Mouse (Mus musculus) lung, postnatal 14 days (tissue): ENCODE measurements around the gene Tecpr2.
"Not testable (repeated sequence)": the region's sequence is repeated elsewhere in the genome, so short reads cannot be mapped to it uniquely, and the experiment has no call there.

Experiments used
- DNase-seq: peaks from one replicate; pipeline ENCODE4 v3.0.0; 2021

Gene Tecpr2

DNA sequence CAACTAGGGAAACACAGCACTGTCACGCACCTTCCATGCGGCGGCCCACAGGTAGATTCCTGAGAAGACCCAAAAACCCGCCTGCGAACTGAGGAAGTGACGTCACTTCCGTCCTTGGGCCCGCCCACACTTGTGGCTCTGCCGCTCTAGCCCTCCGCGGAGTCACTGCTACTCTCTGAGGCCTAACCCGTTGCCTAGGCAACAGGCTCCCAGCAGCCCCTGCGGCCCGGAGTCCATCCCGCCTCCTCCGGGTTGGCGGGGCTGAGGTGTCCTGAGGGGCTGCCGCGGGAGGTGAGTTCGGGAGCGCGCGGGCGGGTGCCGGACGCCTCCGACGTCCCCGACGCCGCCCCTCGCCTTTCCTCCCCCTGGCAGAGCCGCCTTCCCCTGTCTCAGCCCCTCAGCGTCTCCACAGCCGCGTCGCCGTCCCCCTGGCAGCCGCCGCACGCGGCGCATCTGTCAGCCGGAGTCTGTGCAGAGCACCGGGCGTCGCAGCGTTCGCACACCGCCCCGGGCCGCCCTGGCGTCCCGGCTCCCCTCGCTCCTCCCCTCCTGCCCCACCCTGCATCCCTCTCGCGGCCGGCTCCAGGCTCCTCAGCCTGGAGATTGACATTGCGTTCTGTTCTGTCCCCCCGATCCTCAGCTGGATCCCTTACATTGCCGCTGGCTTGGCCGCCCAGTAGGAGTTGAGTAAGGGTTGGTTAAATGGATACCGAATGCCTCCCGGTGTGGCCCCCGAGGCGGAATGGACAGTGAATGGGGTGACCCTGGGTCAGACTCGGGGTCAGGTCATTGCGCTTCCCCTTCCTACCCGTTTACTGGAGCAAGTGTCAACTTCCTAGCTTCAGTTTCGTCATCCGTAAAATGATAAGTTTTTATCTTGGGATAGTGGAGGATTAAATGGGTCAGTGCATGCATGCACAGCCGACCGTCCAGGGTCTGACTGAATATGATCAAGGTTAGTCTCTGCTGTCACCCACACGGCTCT lies at the start of gene Tecpr2, which contains the start of gene Cinp:
Gene Tecpr2, plus strand, starts transcription at position 229 of the 985 bp plus-strand sequence.
Gene Cinp, minus strand, starts transcription at position 110 of the 985 bp plus-strand sequence.
- peak; percentile 95 for DNase-seq

DNA sequence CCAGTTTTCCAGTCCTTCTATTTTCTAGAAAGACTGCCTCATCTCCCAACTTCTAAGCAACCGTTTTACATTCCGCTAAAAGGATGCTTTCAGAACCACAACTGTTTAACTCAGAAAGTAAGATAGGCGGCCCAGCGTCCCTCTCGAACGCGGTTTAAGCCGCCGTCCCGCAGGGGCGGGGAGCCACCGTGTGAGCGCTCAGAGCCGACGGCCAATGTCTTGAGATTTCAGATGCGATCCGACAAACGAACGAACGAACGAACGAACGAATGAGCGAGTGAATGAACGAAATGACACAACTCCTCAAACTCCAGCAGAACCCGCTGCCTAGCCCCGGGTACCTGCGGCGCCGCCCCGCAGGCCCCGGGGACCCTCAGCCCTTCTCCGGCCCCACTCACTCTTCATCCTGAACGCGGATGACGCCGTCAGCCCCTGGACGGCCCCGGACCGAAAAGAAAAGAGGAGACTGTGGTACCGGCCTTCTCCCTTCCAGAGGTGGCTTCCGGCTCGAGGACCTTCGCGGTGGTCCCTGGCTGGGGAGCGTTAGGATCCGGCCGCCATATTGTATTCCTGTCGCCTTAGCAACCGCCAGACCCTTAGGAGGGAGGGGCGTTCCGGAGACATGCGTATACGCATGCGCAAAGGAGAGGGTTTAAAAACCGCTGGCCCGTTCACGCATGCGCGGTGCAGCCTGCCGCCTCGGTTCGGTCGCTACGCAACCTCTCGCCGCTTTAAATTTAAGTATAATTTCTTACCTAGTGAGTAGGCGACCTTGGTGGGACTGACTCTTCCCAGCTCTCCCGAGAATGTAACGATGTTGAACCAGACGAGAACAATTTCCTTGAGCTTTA lies 48.5 kb upstream of the Tecpr2 start, which contains the start of gene Mok:
Gene Mok, minus strand, starts transcription at position 592 of the 851 bp plus-strand sequence.
- peak; percentile 97 for DNase-seq

DNA sequence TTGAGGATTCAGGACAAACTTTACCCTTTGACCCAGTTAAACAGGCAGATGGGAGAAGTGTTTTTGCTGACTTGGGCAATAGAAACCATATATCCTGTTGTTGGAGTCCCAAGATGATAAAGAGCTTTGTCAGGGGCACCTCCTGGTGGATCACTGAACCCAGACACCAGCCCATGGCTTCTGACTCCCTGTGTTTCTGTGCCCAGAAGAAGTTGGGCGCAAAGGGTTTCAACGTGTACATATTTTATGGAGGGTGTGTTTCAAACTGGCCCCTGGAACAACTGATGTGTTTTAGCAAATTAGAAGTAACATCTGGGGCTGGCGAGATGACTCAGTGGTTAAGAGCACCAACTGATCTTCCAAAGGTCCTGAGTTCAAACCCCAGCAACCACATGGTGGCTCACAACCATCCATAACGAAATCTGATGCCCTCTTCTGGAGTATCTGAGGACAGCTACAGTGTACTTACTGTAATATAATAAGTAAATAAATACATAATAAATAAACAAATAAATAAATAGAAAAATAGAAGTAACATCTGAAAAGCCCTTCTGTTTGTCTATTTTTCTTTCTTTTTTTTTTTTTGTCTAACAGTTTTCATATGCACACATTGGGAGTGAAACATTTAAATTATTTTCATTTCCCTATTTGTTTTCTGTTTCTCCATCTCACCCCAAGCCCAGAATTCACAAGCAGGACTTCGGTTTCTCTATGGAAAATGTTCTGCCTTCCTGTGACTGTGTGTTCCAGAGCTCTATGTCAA lies 47.2 kb upstream of the Tecpr2 start:
- no peak for DNase-seq

DNA sequence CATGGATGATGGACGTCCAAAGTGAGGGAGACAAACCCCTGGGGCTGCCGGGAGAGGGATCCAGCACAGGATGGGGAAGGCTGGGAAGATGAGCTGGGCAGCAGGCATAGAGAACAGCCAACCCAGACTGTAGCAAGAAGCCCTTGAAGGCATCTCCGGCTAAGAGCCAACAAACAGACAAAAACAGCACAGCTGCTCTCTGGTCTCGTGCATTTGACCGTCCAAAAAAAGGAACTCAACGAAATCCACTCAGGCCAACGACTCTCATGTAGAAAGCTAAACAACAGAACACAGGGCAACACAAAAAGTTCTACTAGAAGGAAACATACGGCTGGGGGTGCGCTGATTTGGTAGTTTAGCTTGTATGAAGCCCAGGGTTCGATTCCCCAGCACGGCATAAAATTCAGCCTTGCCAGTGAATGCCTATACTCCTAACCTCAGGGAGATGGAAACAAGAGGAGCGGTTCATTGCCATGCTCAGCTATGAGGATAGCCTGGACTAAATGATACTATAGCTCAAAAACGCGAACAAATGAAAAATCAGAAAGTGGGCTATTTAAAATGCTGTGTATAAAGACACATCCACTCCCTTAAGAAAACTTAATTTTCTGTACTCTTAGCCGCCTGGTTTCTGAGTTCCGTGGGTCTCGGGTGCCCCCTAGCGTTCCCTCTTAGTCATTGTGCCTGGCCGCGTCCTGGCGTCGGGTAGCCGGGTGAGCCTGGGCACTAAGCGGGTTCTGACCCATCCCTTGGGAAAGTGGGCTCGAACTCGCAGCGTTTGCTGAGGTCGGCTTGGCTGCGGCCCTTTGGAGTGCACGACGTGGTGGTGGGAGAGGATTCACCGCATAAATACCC lies 45.6 kb upstream of the Tecpr2 start:
- peak; percentile 89 for DNase-seq

DNA sequence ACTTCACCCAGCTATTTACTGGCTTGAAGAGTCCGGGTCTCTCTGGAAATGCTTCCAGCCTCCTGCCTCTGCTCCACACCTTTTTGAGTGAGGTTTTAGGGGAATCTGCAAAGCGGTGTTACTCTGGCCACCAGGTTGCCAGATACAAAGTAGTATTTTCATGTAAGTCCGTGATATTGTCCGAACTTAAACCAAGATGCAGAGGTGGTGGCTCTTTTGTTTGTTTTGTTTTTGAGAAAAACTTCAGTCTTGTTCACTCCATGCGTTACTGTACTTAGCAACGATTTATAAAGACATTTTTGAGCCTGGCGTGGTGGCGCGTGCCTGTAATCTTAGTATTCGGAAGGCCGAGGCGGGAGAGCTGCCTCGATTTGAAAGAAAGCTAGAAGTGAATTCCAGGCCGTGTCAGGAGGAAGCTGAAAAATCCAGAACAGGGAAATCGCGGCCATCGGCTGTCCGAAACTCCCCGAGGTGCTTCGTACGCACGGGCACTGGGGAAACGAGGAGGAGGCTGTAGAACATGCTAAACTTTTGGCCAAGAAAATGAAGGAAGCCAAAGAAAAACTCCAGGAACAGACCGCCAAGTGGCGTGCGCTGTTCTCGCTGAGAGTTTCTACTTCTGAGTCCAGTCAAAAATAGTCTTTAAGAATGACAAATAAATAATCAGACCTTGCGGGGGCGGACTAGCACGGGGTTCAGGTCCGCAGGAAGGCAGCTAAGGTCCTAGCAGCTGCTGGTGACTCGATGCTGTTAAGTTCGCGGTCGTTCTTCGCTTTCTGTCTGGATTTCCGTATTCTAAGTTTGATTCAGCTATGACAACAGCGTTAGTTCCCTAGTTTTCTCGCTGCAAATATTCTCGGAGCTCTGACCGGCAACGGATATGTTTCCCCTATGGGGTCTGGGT lies 44.6 kb upstream of the Tecpr2 start:
- peak; percentile 28 for DNase-seq

DNA sequence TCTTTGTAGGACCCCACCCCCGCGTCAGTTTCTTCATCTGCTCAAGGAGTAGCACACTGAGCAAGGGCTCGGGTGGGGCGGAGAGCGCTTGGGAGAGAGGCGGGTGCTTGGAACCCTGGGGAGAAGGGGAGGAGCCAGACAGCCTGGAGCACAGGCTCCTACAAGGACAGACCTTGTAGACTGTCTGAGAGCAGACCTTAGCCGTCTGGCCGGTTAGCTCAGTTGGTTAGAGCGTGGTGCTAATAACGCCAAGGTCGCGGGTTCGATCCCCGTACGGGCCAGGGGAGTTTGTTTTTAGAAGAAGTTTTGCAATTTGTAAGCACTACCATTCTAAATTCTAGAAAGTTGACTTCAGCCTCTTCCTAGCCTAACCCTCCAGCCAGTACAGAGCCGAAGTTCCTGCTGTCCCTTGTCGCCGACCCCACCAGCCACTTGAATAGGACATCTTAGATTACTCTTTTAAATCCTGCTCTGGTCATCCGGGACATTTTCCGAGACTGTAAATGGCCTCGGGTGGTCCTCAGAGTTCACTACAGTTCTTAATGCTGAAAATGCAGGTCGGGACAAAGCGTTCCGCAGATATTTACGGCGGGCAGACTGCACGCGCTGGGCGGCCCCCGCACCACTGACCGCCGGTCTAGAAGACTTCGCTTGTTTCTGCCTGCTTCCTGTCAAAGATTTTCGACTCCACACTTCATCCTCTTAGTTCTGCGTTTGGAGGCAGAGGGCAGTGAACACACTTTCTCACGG lies 43.8 kb upstream of the Tecpr2 start:
- DNase-seq, result peak; percentile 94

DNA sequence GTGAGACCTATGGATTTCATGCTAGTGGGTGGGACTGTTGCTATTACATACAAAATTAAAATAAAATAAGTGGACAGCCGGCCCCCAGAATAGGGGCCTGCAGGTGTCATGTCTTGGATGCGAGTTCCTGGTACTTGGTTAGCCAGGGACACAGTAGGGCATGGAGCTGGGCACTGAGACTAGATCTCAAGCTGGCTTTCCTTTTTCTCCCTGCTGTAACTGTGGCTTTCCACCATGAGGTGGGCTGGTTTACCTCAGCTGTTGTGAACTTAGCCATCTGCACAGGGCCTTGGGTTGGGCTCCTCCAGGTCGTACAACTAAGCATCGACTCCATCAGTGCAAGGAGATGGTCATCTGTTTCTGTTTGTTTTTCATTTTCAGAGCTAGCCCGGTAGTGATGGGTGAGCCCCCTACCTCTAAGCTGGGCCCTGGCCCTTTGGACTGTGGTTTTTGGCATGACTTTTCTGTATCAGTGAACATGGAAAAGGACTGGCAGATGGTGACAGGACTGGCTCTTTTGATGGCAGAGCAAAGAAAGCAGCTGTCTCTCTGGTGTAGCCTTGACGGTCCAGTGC lies 42.8 kb upstream of the Tecpr2 start:
- no peak for DNase-seq

DNA sequence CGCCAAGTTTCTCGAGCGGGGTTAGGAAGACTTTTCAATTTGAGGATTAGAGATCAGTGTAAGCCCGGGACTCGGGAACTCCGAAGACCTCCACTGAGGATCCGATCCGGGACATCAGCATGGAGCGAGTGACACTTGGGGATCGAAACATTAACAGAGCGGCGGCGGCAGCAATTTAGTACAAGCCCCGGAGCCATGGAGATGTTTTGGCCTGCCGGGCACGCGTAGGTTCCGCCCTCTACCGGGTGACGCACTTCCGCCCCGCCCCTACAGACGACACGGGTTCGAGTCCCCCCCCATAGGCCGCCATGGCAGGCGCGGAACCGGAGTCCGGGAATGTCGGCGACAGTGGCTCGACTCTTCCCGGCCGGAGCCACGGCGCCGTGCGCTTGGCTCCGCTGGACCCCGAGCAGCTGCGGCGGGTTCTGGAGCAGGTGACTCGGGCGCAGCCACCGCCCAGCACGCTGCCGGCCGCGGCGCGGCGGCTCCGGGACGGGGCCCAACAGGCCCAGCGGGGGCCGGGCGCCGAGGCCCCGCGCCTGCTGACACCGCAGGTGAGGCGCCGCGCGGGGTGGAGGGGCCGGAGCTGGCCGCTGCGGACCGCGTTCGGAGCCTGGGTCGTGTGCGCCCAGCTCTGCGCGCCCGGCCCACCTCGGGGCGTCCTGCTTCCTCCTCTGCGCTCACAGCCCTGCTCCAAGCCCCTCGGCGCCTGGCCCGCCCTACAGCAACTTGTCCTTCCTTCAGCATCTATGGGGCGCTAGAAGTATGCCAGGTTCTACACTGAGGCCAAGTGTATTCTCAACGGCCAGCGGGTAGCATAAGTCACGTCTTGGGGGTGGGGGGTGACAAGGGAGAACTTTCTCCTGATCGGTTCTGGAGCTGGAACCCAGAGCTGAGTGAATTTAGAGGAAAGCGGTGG lies 38.8 kb upstream of the Tecpr2 start, which contains the start of gene Zfp839:
Gene Zfp839, plus strand, starts transcription at position 244 of the 919 bp plus-strand sequence.
- peak; percentile 89 for DNase-seq

DNA sequence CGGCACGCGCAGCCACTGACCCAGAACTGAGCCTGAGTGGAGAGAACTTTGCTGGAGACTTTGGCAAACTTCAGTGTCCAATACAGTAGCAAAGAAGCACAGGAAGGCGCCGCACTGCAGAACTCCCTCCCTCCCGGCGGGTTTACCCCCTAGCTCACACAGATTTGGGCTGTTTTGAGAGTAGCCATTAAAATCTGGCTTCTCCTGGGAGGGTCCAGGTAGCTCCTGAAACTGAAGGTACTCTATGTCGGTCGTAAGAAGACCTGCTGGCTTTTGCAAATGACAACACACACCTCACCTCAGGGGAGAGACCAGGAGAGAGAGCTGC lies 38.2 kb upstream of the Tecpr2 start:
- no peak for DNase-seq

DNA sequence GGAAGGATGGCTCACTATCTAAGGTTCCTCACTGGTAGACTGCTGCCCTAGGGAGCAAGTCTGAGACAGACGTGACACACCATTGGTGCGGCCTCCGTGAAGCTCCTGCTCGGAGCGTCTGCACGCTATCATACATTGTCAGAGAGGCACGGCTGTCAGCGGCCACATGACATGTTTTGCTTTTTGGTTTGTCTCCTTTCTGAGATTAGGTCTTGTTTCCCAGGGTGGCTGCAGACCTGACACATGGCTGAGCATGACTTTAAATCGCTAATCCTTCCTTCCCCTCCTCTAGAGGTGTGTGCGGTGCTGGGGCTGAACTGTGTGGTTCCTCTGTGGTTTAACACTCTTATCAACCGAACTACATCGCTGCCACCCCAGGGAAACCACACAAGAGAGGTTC lies 37.6 kb upstream of the Tecpr2 start:
- DNase-seq, result no peak

DNA sequence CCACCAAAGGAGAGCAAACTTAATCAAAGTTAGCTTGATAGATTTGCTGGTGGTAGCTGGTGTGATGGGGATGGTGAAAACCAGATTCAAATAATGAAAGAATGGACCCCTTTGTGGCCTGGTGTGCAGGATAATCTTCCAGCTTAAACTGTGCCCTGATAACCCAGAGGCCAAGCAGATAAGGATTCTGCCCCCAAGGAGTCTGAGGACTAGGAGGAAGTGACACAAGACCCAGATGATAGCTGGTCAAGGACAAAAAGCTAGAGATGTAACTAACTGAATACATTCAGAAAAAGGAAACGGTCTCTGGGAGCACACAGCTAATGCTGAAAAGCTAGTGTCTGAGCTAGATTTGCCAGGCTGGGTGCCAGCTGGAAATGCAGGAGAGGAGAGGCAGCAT lies 37.1 kb upstream of the Tecpr2 start:
- no peak for DNase-seq

DNA sequence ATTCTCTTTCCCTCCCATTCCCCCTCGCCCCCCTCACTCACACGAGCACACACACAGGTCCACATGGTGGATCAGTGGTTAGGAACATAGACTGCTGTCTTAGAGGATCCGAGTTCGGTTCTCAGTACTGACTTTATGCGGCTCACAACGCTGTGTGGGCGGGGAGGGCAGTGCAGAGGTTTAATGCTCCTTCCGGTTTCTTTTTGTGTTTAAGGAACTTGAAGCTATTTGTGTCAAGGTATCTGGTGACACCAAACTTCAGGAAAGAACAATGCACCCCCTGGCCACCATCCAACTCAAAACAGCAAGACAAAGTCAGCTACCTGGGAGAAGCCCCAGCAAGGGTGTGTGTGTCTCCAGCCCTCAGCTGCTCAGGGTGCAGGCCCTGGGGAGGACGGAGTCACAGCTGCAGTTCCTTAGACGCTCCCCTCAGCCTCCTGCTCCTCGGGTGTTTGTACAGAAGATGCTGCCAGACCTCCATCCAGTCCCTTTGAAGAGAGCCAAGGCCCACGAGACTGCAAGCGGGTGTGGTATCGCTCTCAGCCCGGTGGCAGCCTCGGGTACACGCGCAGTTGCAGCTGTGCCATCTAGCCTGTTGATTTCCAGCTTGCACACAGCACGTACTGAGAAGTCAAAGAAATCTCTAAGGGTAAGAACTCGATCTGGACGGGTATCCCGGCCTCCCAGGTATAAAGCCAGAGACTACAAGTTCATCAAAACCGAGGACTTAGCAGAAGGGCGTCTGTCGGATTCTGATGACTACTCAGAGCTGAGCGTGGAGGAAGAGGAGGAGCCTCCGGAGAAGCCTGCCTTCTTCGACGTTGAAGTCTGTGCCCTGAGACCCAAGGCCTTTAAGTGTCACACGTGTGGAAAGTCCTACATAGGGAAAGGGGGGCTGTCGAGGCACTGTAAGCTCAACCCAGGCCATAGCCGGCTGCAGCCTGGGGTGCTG lies 34.0 kb upstream of the Tecpr2 start:
- no peak for DNase-seq

DNA sequence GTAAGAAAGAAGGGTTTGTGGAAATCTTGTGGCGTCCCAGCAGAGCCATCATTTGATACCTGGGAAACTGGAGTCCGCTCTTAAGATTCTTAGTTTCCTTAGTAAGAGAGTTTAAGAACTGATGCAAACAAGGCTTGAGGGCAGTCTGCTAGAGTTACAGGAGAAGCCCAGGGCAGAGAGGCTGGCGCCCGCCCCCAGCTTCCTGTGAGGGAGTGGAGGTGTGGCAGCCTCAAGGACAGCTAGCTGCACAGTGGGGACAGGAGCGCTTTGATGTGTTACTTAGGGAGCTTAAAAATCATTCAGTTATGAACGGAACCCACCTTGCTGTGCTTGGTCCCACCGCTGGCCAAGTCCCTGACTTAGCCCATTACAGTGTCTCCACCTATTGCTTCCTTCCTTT lies 31.9 kb upstream of the Tecpr2 start:
- peak; percentile 30 for DNase-seq

DNA sequence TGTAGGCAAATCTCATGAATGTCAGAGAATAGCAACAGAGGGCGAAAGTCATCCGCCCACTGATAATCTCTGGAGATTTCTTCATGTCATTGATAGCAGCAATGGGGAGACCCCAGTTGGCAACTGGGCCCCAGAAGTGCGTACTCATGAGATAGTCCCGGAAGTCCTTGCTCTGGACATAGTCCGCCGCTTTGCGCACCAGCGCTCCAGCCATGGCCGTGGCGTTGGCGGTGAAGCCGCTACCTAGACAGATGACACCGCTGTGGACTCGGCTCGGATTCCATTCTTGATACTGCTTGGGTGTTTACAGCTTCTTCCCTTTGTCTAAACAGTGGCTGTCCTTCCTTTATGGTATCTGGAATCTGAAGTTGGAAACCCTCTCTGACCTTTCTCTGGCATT lies 30.4 kb upstream of the Tecpr2 start:
- DNase-seq, result not testable (repeated sequence)

DNA sequence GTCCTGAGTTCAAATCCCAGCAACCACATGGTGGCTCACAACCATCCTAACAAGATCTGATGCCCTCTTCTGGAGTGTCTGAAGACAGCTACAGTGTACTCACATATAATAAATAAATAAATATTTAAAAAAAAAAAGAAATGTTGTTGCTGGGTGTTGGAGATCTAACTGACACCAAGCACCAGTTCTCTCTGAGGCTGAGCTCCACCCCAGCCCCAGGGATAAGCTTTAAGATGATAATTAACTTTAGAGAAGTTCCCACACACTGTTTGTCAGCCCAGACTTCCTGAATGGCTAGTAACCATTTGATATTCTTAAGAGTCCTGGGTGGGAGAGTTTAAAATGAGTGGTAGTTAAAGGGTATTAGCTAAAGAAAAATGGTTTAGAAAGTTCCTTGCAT lies 28.8 kb upstream of the Tecpr2 start:
- DNase-seq, result no peak

DNA sequence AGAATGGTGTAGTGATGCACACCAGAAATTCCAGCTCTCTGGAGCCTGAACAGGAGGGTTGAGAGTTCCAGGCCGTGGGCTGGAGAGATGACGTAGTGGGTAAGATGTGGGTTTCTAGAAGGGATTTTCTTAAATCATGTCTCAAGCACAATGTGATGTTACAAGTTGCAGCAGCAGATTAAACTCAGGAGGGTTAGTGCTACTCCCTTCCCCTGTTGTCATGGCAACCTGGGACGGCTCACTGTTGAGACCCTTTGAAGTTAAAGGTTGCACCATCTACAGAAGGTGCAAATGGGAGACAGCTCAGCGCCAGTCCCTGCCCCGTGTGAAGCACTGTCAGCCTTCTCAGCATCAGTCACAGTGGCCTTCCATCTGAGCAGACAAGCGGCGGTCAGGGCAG lies 27.8 kb upstream of the Tecpr2 start:
- no peak for DNase-seq

DNA sequence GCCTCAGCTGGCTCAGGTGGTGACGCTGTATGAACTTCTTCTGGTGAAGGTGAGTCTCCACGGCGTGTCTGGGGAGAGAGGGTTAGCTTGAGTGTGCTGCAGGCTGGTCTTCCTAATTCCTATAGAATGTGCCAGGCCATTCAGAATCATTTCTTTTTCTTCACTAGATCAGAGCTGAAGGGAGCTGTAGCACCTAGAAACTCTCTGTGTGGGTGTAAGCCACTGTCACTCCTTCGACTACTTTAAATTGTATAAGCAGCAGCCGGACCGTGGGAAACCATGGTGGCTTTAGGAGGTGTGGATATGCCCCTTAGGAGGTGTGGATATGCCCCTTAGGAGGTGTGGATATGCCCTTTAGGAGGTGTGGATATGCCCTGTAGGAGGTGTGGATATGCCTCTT lies 25.1 kb upstream of the Tecpr2 start:
- no peak for DNase-seq
